Mouse (Mus musculus): Measurements from ENCODE around the gene Senp5. TPM values are rescaled to one million over a fixed set of nuclear protein-coding genes. Genes with fewer than 3 reads are reported as not detected.
"Not testable (repeated sequence)": the region's sequence is repeated elsewhere in the genome, so short reads cannot be mapped to it uniquely, and the experiment has no call there.

The Senp5 gene
- polyA plus RNA-seq, 1 experiment from 2014 or later: 7.5 TPM

DNA sequence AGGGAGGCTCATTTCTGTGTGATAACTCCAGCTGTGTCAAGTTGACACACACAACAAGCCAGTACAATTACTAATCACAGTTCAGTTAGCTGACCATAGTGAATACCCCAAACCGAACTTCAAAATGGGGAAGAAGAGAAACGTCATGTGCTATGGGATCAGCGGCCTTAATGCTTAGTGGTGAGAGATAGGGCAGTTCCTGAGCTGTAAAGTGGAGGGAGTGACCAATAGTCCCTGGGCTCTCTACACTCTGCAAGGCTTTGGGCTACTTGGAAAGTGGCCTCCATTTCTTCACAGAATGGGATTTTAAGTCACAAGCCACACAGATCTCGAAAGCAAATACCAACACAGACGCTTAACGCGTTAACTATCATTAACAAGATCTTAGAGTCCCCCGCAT, 55.8 kb downstream of the Senp5 start:
- 35% methylated on average over 8 of the region's 8 CpGs for WGBS
- no peaks in the 10 kb centered on the region for H3K27me3 ChIP-seq (replicated peaks; ENCODE audit: control insufficient read depth, insufficient read depth, low read length)
- no peak overlapping the region for H3K27ac ChIP-seq (ENCODE audit: low read depth, low read length)
- ATAC-seq: no peak
- DNase-seq (ENCODE audit: low spot score): no peak
- H3K9me3 ChIP-seq (replicated peaks; ENCODE audit: control insufficient read depth, low read length): no peaks in the 10 kb centered on the region
- peaks cover 16% of the 10 kb centered on the region; the same call in 1 of the 2 replicates for H3K36me3 ChIP-seq (ENCODE audit: control insufficient read depth, insufficient read depth, low read length)
- H3K4me2 ChIP-seq (ENCODE audit: low read length): peak overlapping the region; percentile 93
- H3K4me3 ChIP-seq (ENCODE audit: low read depth, low read length): peak overlapping the region; percentile 87
- H3K9ac ChIP-seq (ENCODE audit: low read length): peak overlapping the region; percentile 90
- peaks cover 18% of the 10 kb centered on the region for H3K4me1 ChIP-seq (ENCODE audit: control insufficient read depth, insufficient read depth, low read length)

DNA sequence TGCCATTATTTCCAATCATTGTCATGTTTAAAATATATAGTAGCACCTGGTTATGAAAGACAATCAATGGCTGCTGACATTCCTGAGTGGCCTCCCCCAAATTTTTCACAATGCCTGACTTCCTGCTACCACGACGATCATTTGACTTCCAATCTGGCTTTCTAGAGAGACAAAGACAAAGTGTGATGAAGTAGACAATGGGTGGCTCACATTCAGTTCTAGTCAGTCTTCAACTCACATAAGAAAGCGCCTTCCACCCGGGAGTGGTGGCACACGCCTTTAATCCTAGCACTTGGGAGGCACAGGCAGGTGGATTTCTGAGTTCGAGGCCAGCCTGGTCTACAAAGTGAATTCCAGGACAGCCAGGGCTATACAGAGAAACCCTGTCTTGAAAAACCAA, 57.1 kb downstream of the Senp5 start:
- not testable (repeated sequence) for H3K9ac ChIP-seq (ENCODE audit: low read length); H3K4me3 ChIP-seq (ENCODE audit: low read depth, low read length); H3K9me3 ChIP-seq (replicated peaks; ENCODE audit: control insufficient read depth, low read length); ATAC-seq; H3K27ac ChIP-seq (ENCODE audit: low read depth, low read length); DNase-seq (ENCODE audit: low spot score); H3K27me3 ChIP-seq (replicated peaks; ENCODE audit: control insufficient read depth, insufficient read depth, low read length)
- Histone ChIP-seq H3K4me2 (ENCODE audit: low read length) (peak overlapping the region; percentile 93; the same call in 1 of the 2 replicates), H3K36me3 (ENCODE audit: control insufficient read depth, insufficient read depth, low read length) (peaks cover 10% of the 10 kb centered on the region; the same call in 1 of the 2 replicates), H3K4me1 (ENCODE audit: control insufficient read depth, insufficient read depth, low read length) (peaks cover 18% of the 10 kb centered on the region)
- 89% methylated on average over 6 of the region's 6 CpGs for WGBS

DNA sequence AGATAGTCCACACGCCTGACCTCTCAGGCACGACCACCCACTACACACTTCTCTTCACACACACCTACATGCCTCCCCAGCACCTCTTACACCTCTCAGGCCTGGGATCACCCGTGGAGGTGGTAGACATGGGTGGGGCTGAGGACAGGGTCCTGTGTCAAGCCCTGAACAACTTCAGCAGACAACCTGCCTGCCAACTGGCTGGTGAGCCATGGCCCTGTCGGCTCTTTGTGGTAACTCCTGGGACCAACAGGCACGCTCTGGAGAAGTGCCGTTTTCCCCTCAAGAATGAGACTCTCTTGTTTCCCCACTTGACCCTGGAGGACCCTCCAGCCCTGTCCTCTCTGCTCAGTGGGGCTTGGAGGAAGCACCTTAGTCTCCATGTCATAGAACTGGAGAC, 57.7 kb downstream of the Senp5 start:
- H3K36me3 ChIP-seq (ENCODE audit: control insufficient read depth, insufficient read depth, low read length): 0 out of 2 replicates have a peak, but pooled peaks cover 7% of the 10 kb centered on the region
- H3K4me3 ChIP-seq (ENCODE audit: low read depth, low read length): no peak overlapping the region
- no peak for DNase-seq (ENCODE audit: low spot score)
- H3K9me3 ChIP-seq (replicated peaks; ENCODE audit: control insufficient read depth, low read length): no peaks in the 10 kb centered on the region
- H3K4me2 ChIP-seq (ENCODE audit: low read length): no peak overlapping the region
- peaks cover 18% of the 10 kb centered on the region for H3K4me1 ChIP-seq (ENCODE audit: control insufficient read depth, insufficient read depth, low read length)
- 86% methylated on average over 6 of the region's 6 CpGs for WGBS
- no peaks in the 10 kb centered on the region for H3K27me3 ChIP-seq (replicated peaks; ENCODE audit: control insufficient read depth, insufficient read depth, low read length)
- no peak overlapping the region for H3K27ac ChIP-seq (ENCODE audit: low read depth, low read length)
- H3K9ac ChIP-seq (ENCODE audit: low read length): no peak overlapping the region
- ATAC-seq: no peak

DNA sequence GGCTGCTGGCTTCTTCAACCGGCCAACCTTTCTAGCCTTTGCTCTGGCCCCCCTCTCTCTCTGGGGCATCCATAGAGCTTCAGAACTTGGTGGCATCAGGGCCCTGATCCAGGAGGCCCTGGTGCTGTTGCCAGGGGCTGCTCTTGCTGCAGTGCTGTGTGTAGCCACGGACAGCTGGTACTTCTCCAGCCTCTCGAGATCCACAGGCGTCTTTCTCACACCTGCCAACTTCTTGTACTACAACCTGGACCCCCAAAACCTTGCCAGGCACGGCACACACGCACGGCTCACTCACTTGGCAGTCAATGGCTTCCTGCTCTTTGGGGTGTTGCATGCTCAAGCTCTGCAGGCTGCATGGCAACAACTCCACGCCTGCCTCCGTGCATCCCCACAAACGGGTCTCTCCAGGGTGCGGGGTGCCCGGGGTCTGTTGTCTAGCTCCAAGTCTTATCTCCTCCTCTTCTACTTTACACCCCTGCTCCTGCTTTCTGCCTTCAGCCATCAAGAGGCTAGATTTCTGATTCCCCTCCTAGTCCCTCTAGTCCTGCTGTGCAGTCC, 58.3 kb downstream of the Senp5 start:
- no peak for DNase-seq (ENCODE audit: low spot score)
- no peak for ATAC-seq
- no peak overlapping the region for H3K4me2 ChIP-seq (ENCODE audit: low read length)
- H3K27me3 ChIP-seq (replicated peaks; ENCODE audit: control insufficient read depth, insufficient read depth, low read length): no peaks in the 10 kb centered on the region
- H3K4me1 ChIP-seq (ENCODE audit: control insufficient read depth, insufficient read depth, low read length): peaks cover 18% of the 10 kb centered on the region
- 87% methylated on average over 12 of the region's 12 CpGs for WGBS
- H3K36me3 ChIP-seq (ENCODE audit: control insufficient read depth, insufficient read depth, low read length): 0 out of 2 replicates have a peak, but pooled peaks cover 3% of the 10 kb centered on the region
- no peak overlapping the region for H3K27ac ChIP-seq (ENCODE audit: low read depth, low read length)
- H3K9me3 ChIP-seq (replicated peaks; ENCODE audit: control insufficient read depth, low read length): no peaks in the 10 kb centered on the region
- H3K9ac ChIP-seq (ENCODE audit: low read length): no peak overlapping the region
- no peak overlapping the region for H3K4me3 ChIP-seq (ENCODE audit: low read depth, low read length)

DNA sequence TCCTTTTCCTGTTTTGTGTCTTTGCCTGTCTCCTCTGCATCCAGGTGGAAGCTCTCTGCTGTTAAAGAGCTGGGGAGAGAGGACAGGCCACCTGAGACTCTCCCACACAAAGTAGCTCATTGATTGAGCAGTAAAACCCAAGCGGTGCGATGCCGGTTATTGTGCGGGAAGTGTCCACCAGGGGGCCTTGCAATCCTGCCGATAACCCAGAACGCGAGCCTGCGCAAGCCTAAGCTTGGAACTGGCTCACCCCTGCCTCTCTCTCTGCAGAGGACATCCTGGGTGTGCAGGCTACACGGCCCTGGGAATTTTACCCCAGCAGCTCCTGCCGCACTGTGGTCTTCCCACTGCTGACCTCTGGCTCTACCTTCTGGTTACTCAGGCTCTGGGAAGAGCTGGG, 59.1 kb downstream of the Senp5 start:
- no peaks in the 10 kb centered on the region for H3K27me3 ChIP-seq (replicated peaks; ENCODE audit: control insufficient read depth, insufficient read depth, low read length)
- no peak overlapping the region for H3K4me2 ChIP-seq (ENCODE audit: low read length)
- 2% methylated on average over 10 of the region's 10 CpGs for WGBS
- 0 out of 2 replicates have a peak, but pooled peaks have one; percentile 24 for ATAC-seq
- no peak overlapping the region for H3K27ac ChIP-seq (ENCODE audit: low read depth, low read length)
- no peak overlapping the region for H3K9ac ChIP-seq (ENCODE audit: low read length)
- peak; percentile 79 for DNase-seq (ENCODE audit: low spot score)
- H3K9me3 ChIP-seq (replicated peaks; ENCODE audit: control insufficient read depth, low read length): no peaks in the 10 kb centered on the region
- peaks cover 14% of the 10 kb centered on the region for H3K4me1 ChIP-seq (ENCODE audit: control insufficient read depth, insufficient read depth, low read length)
- H3K4me3 ChIP-seq (ENCODE audit: low read depth, low read length): no peak overlapping the region
- H3K36me3 ChIP-seq (ENCODE audit: control insufficient read depth, insufficient read depth, low read length): 0 out of 2 replicates have a peak, but pooled peaks cover 3% of the 10 kb centered on the region

DNA sequence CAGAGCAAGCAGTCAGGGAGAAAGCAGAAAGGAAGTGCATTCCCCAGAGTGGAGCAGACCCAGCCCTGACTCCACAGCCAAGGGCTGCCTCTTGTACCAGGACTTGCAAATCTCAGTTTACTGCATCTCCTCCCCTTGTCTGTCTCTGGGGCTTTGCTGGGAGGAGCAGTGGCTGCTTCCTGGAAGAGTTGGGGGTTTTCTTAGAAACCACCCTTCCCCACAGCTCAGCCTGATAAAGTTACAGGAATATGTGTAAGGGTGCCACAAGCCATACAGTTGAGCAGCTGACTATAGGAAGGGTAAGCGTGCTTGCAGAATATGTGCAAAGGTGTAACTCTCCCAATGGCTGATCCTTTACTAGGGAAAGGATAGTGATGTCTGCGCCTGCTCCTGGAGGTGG, 62.5 kb downstream of the Senp5 start:
- Histone ChIP-seq H3K27me3 (replicated peaks; ENCODE audit: control insufficient read depth, insufficient read depth, low read length) (peaks cover 3% of the 10 kb centered on the region), H3K4me1 (ENCODE audit: control insufficient read depth, insufficient read depth, low read length) (no peaks in the 10 kb centered on the region), H3K4me3 (ENCODE audit: low read depth, low read length) (no peak overlapping the region), H3K9ac (ENCODE audit: low read length) (no peak overlapping the region), H3K27ac (ENCODE audit: low read depth, low read length) (no peak overlapping the region), H3K36me3 (ENCODE audit: control insufficient read depth, insufficient read depth, low read length) (no peaks in the 10 kb centered on the region), H3K4me2 (ENCODE audit: low read length) (no peak overlapping the region), H3K9me3 (replicated peaks; ENCODE audit: control insufficient read depth, low read length) (no peaks in the 10 kb centered on the region)
- DNase-seq (ENCODE audit: low spot score): no peak
- ATAC-seq: no peak
- WGBS: 63% methylated on average over 2 of the region's 2 CpGs

DNA sequence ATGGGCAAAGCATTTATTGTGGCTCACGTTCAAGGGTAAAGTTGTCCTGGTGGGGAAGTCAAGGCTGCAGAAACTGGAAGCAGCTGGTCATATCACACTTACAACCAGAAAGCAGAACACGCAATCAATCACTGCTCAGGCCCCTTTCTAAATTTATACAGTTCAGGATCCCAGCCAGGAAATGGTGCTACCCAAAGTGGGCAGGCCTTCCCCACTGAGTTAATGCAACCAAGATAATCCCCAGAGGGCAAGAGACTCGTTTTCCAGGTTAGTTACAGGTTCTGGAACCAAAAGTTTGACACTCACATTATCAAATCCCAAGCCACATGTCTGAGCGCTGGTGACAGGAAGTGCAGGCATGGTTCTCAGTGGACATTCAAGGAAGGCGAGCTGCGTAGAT, 64.2 kb downstream of the Senp5 start:
- Histone ChIP-seq H3K4me3 (ENCODE audit: low read depth, low read length) (no peak overlapping the region), H3K9me3 (replicated peaks; ENCODE audit: control insufficient read depth, low read length) (no peaks in the 10 kb centered on the region), H3K4me1 (ENCODE audit: control insufficient read depth, insufficient read depth, low read length) (peaks cover 2% of the 10 kb centered on the region), H3K4me2 (ENCODE audit: low read length) (no peak overlapping the region), H3K27me3 (replicated peaks; ENCODE audit: control insufficient read depth, insufficient read depth, low read length) (peaks cover 5% of the 10 kb centered on the region), H3K36me3 (ENCODE audit: control insufficient read depth, insufficient read depth, low read length) (no peaks in the 10 kb centered on the region), H3K27ac (ENCODE audit: low read depth, low read length) (no peak overlapping the region), H3K9ac (ENCODE audit: low read length) (no peak overlapping the region)
- ATAC-seq (no peak), DNase-seq (ENCODE audit: low spot score) (no peak)
- 79% methylated on average over 6 of the region's 6 CpGs for WGBS

DNA sequence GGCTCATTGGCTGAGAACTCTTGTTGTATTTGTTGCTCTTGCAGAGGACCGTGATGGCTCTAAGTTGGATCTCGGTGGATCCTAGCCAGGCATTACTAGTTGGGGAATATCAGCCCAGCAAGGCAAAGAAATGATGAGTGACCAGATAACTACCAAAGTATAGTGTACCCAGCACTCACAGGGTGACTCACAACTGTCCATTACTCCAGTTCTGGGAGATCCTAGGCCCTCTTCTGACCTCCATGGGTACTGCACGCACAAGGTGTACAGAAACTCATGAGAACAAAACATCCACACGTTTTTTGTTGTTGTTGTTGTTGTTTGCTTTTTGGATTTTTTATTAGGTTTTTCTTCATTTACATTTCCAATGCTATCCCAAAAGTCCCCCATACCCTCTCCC, 66.5 kb downstream of the Senp5 start:
- H3K4me1 ChIP-seq (ENCODE audit: control insufficient read depth, insufficient read depth, low read length): peaks cover 9% of the 10 kb centered on the region
- no peaks in the 10 kb centered on the region for H3K36me3 ChIP-seq (ENCODE audit: control insufficient read depth, insufficient read depth, low read length)
- peaks cover 5% of the 10 kb centered on the region for H3K27me3 ChIP-seq (replicated peaks; ENCODE audit: control insufficient read depth, insufficient read depth, low read length)
- no peak overlapping the region for H3K27ac ChIP-seq (ENCODE audit: low read depth, low read length)
- no peaks in the 10 kb centered on the region for H3K9me3 ChIP-seq (replicated peaks; ENCODE audit: control insufficient read depth, low read length)
- H3K4me2 ChIP-seq (ENCODE audit: low read length): no peak overlapping the region
- ATAC-seq: no peak
- no peak overlapping the region for H3K4me3 ChIP-seq (ENCODE audit: low read depth, low read length)
- no peak overlapping the region for H3K9ac ChIP-seq (ENCODE audit: low read length)
- WGBS: 86% methylated on average over 4 of the region's 4 CpGs
- DNase-seq (ENCODE audit: low spot score): no peak

DNA sequence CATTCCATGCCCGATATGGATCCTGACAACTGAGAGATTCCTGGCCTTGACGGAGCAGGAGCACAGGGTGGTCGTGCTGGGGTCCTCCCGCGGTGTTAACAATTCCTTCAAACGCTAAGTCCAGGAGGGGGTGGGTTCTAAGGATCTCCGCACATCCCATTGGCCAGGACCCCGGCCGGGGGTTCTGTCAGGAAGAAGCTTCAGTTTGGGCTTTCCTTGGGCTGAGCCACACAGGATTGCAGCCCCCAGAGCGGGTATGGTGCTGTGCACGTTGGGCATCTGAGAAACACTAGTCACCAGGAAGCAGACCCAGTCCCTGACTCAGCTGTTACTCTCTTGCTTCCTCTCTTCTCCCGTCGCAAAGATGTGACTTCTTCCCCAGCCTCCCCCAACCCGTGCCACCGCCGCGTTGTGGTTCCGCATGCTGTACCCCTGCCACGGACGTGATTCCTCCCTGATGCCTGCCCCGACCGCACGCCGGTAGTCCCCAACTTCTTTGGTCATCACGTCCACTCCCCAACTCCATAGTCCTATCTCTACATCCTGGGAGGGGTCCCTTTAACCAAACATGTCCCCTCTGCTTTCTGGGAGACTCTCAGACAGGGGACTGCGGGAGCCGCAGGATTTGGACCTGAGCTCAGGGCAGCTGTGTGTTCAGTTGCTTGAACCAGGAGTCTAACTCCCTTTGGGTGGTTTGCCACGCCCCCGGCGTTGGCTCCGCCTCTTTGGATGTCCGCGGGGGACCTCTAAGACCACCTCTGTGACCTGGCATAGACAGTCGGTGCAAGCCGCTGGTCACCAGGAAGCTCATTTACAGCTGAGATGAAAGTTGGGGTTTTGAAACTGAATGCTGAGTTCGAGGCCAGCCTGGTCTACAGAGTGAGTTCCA, 67.8 kb downstream of the Senp5 start:
- ATAC-seq: no peak

More for the DNA sequence above, 67.8 kb downstream of the Senp5 start:
- peak overlapping the region; percentile 38 for H3K4me3 ChIP-seq (ENCODE audit: low read depth, low read length)
- no peak overlapping the region for H3K27ac ChIP-seq (ENCODE audit: low read depth, low read length)
- H3K36me3 ChIP-seq (ENCODE audit: control insufficient read depth, insufficient read depth, low read length): no peaks in the 10 kb centered on the region
- 6% methylated on average over 36 of the region's 36 CpGs for WGBS
- peak; percentile 24 for DNase-seq (ENCODE audit: low spot score)
- peak overlapping the region; percentile 83 for H3K4me2 ChIP-seq (ENCODE audit: low read length)
- peaks cover 5% of the 10 kb centered on the region for H3K27me3 ChIP-seq (replicated peaks; ENCODE audit: control insufficient read depth, insufficient read depth, low read length)
- peaks cover 9% of the 10 kb centered on the region for H3K4me1 ChIP-seq (ENCODE audit: control insufficient read depth, insufficient read depth, low read length)
- no peaks in the 10 kb centered on the region for H3K9me3 ChIP-seq (replicated peaks; ENCODE audit: control insufficient read depth, low read length)
- H3K9ac ChIP-seq (ENCODE audit: low read length): peak overlapping the region; percentile 51

Data from forebrain, embryonic 14.5 days (tissue).